Mouse (Mus musculus): ENCODE results near the gene Gm11733. TPM values are rescaled to one million over a fixed set of nuclear protein-coding genes. Genes with fewer than 3 reads are reported as not detected.

The Gm11733 gene
- polyA plus RNA-seq, 1 experiment from 2014 or later: not detected

DNA sequence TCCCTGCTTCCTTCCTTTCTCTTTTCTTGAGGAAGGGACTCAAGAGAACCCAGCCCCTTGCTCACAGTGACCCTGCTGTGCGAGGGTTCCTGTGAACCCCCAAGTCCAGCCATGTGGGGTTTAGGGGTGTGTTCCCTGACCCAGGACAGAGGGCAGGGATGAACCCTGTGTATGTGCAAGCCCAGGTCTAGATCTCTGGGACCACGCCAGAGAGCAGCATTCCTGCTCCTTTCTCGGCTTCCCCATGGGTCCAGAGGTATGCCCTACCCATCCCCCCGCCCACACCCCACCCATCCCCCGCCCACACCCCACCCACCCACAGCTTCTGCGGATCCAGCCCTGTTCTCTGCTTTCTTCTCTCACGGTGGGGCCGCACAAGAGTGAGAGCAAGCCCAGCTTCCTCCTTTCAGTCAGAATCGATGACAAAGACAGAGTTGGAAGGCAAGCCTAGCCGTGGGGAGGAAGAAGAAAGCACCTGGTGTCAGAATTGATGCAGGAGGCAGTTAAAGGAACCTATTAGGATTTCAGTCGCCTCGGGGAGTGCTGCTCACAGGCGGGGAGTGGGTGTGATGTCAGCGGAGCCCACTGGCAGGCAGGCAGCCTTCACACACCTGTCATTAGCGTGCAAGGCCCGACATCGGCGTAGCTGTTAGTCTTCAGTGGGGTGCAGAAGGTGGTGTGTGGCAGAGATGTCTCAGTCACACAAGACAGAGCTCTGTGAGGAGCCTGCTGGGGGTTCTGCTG, 41.6 kb downstream of the Gm11733 start:
- WGBS: 17% methylated on average over 18 of the region's 18 CpGs
- Histone ChIP-seq H3K27ac (peak overlapping the region; percentile 61; the same call in 1 of the 2 replicates), H3K36me3 (no peaks in the 10 kb centered on the region), H3K9me3 (replicated peaks) (no peaks in the 10 kb centered on the region), H3K27me3 (ENCODE audit: low read depth, poor library complexity, severe bottlenecking) (peaks cover 32% of the 10 kb centered on the region), H3K4me1 (peaks cover 39% of the 10 kb centered on the region), H3K4me3 (no peak overlapping the region)
- DNase-seq (ENCODE audit: low spot score): no peak

DNA sequence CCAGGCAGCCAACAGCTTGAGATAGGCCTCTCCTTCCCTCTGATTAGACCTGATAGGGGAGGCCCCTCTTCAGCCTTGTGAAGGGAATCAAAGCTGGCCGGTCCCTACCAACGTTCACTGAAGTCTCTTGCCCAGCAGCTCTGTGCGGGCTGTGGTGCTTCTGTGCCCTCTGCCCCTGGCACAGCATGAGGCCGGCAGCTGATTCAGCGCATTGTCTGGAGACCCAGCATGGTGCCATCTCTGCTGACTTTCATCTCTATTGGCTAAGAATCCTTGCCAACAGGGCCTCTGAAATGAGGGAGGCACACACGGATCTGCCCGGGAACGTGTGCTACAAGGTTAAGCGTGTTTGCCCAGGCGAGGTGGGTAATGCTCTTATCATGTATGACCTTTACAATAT, 48.2 kb downstream of the Gm11733 start:
- Histone ChIP-seq H3K9me3 (replicated peaks) (no peaks in the 10 kb centered on the region), H3K27ac (peak overlapping the region; percentile 19; the same call in 1 of the 2 replicates), H3K4me1 (peaks cover 34% of the 10 kb centered on the region), H3K36me3 (no peaks in the 10 kb centered on the region), H3K27me3 (ENCODE audit: low read depth, poor library complexity, severe bottlenecking) (peaks cover 13% of the 10 kb centered on the region; the same call in 1 of the 2 replicates), H3K4me3 (no peak overlapping the region)
- no peak for DNase-seq (ENCODE audit: low spot score)
- WGBS: 66% methylated on average over 10 of the region's 10 CpGs

- Histone ChIP-seq H3K27me3 (ENCODE audit: low read depth, poor library complexity, severe bottlenecking) (peaks cover 17% of the 10 kb centered on the region; the same call in 1 of the 2 replicates), H3K4me1 (peaks cover 34% of the 10 kb centered on the region), H3K36me3 (no peaks in the 10 kb centered on the region), H3K4me3 (no peak overlapping the region), H3K9me3 (replicated peaks) (no peaks in the 10 kb centered on the region), H3K27ac (no peak overlapping the region)
- no peak for DNase-seq (ENCODE audit: low spot score)
- WGBS: 83% methylated on average over 10 of the region's 10 CpGs
Measured at GRCm38 (mm10) chr11:117534912-117535311, 50.7 kb downstream of the Gm11733 start.

DNA sequence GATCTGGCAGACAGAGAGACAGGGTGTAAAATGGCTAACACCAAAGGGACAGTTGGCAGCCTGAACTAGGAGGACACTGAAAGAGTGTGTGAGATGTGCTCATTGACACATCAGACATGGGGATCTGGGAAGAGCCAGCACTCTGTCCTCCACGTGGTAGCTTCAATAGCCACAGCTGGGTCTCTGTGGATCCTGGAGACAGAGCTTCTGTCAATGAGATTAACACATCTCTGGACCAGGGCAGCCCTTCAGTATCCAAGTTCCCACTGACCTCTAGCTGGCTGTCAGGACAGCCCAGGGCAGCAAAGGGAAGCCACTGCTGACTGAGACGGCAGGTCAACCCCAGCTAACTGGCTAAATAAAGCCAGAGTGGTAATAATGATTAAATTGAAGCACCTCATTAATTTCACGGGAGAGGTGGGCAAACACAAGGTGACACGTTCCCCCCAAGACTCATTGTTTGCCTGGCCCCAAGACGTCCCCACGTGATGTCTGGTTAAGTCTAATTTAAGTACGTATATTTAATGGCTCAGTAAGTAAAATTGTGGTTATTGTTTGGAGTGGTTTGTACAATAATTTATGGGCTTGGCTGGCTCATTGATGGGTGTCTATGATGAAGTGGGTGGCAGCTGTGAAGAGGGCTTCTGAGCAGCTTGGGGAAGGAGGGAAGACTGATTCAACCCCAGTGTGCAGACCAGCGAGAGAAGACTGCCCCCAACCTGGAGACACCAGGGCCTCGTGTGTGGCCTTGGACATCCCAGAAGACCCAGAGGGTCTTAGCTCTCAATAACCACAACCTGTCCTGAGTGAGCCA, 51.5 kb downstream of the Gm11733 start:
- no peaks in the 10 kb centered on the region for H3K36me3 ChIP-seq
- no peak overlapping the region for H3K4me3 ChIP-seq
- WGBS: 60% methylated on average over 9 of the region's 9 CpGs
- H3K27ac ChIP-seq: no peak overlapping the region
- peaks cover 40% of the 10 kb centered on the region for H3K4me1 ChIP-seq
- DNase-seq (ENCODE audit: low spot score): no peak
- H3K9me3 ChIP-seq (replicated peaks): no peaks in the 10 kb centered on the region
- peaks cover 17% of the 10 kb centered on the region; the same call in 1 of the 2 replicates for H3K27me3 ChIP-seq (ENCODE audit: low read depth, poor library complexity, severe bottlenecking)

DNA sequence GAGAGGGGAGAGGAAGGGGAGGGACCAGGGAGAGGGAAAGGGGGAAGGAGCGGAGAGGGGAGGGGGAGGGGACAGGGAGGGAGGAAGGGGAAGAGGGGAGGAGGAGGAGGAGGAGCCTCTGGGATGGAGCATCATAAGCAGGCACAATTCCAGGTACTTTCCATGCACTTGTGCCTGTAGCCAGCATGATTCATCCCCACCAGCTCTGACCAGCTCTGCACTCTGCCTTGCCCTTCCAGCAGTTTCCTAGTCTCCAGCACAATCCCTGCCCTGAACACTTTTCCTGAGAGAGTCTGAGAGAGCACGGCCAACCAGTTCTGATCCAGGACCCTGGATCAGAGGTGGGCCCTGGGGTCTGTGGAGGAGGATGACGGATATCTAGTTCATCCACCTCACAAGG, 52.4 kb downstream of the Gm11733 start:
- peaks cover 49% of the 10 kb centered on the region for H3K4me1 ChIP-seq

More for the DNA sequence above, 52.4 kb downstream of the Gm11733 start:
- no peak overlapping the region for H3K27ac ChIP-seq
- 63% methylated on average over 3 of the region's 3 CpGs for WGBS
- H3K9me3 ChIP-seq (replicated peaks): no peaks in the 10 kb centered on the region
- no peak overlapping the region for H3K4me3 ChIP-seq
- peaks cover 17% of the 10 kb centered on the region; the same call in 1 of the 2 replicates for H3K27me3 ChIP-seq (ENCODE audit: low read depth, poor library complexity, severe bottlenecking)
- no peaks in the 10 kb centered on the region for H3K36me3 ChIP-seq
- DNase-seq (ENCODE audit: low spot score): no peak

Other genes starting within 250 kb of the Gm11733 start
- 11.4 and 14.1 TPM in 2 replicates for gene Tnrc6c, start 169.9 kb downstream of the Gm11733 start, polyA plus RNA-seq (2016; fragmentation: Nextera tagmentation; extraction: Ambion mirVana)